Mouse (Mus musculus) CH12.LX (cell line): ENCODE results near the gene 9930111J21Rik1.
"Not testable (repeated sequence)": the region's sequence is repeated elsewhere in the genome, so short reads cannot be mapped to it uniquely, and the experiment has no call there.

Experiments used
- BHLHE40 ChIP-seq: IDR thresholded peaks from 2 replicates; pipeline ENCODE4 v1.6.1; 2011; ENCODE audit warnings: mild to moderate bottlenecking, low read depth, low read length, improper control_type of control experiment
- MAFK ChIP-seq: IDR thresholded peaks from 2 replicates; pipeline ENCODE4 v1.6.1; 2011; ENCODE audit warnings: low read length, improper control_type of control experiment; ENCODE audit not compliant: insufficient replicate concordance
- USF1 ChIP-seq: IDR thresholded peaks from 2 replicates; pipeline ENCODE4 v1.6.1; 2014; ENCODE audit warnings: low read depth, mild to moderate bottlenecking, inconsistent platforms, low read length, improper control_type of control experiment

DNA sequence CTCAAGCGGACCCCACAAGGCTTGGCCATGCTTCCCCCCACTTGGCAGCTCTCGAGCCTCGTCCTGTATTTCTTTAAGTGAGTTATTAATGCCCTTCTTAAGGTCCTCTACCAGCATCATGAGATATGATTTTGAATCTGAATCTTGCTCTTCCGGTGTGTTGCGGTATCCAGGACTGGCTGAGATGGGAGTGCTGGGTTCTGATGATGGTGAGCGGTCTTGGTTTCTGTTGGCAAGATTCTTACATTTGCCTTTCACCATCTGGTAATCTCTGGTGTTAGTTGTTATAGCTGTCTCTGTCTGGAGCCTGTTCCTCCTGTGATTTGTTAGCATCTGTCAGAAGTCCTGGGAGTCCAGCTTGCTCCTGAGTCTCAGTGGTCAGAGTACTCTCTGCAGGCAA is 33.1 kb downstream of the 9930111J21Rik1 start, which contains the start of gene Psme2b:
- not testable (repeated sequence) for TF ChIP-seq BHLHE40, USF1, MAFK
